Mouse (Mus musculus): ENCODE measurements at regions not wholly inside any gene's neighbourhood (a gene's known extent, or its start where the extent isn't known, plus 50 kb on each side); places are given as distances from the start of the nearest gene placed in this dataset.

DNA sequence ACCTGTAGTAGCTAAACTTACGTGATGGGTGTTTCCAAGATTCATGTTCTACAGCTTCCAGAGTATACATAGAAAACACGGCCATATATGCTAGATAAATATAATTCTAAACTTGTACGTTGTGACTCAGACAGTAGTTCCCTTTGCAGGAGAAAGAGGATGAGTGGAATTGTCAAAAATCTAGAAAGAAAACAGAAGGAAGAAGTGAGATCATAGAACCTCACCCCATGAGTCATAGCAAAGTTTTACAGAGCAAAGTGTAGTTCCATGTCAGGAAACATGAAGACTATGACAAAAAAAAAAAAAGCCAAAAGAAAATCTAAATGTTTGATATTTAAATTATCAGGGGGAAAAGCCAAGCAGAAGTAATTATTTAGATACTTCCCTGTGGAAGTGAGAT, 87.5 kb upstream of the Klf6 start:
- 83% methylated on average over 3 of the region's 3 CpGs for WGBS
- no peaks in the 10 kb centered on the region for H3K27me3 ChIP-seq

DNA sequence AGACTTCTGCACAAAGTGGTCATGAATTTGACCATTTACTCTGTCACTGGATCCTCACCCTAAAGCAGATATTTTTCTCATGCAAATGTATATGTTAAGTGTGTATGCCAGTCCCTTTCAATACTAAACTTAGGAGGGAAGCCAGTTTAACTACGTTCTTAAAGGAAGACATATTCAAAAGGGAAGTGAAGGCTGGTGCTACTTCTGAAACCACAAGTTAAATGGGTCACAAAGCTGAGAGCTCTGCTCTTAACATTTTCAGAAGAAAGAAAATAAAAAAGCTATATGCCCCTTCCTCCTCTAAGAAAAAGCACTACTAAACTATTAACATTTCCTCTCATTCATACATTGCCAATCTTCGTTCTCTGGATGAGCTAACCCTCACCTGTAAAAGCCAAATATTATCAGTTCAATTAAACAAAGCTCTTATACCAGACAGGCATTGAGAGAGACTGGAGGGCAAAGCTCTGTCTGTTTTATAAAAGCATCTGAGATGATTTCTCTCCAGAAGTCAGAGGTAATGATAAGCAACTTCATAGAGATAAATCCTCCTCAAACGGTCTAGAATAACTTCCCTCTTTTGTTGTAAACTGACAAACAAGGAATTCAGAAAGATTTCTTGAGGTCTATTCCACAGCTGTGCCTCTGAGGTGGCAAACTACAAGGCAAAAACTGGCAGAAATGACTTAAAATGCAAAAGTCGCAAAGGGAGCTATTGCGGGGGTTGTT, 82.7 kb upstream of the Klf6 start:
- no peak for ATAC-seq (ENCODE audit: borderline replicate concordance, extremely low read depth, low FRiP score, low TSS enrichment)
- Histone ChIP-seq H3K4me2 (no peak overlapping the region), H3K9ac (no peak overlapping the region), H3K9me3 (no peaks in the 10 kb centered on the region), H3K4me1 (no peaks in the 10 kb centered on the region), H3K27me3 (no peaks in the 10 kb centered on the region), H3K27ac (no peak overlapping the region), H3K4me3 (no peak overlapping the region), H3K36me3 (no peaks in the 10 kb centered on the region)
- WGBS = 57% methylated on average over 5 of the region's 5 CpGs

More for the DNA sequence above, 87.5 kb upstream of the Klf6 start:
- ATAC-seq (ENCODE audit: borderline replicate concordance, extremely low read depth, low FRiP score, low TSS enrichment) = no peak
- H3K27ac ChIP-seq = no peak overlapping the region
- H3K9ac ChIP-seq = no peak overlapping the region
- H3K4me3 ChIP-seq = no peak overlapping the region
- H3K9me3 ChIP-seq = no peaks in the 10 kb centered on the region
- no peaks in the 10 kb centered on the region for H3K36me3 ChIP-seq
- no peak overlapping the region for H3K4me2 ChIP-seq
- 0 out of 2 replicates have a peak, but pooled peaks cover 5% of the 10 kb centered on the region for H3K4me1 ChIP-seq

DNA sequence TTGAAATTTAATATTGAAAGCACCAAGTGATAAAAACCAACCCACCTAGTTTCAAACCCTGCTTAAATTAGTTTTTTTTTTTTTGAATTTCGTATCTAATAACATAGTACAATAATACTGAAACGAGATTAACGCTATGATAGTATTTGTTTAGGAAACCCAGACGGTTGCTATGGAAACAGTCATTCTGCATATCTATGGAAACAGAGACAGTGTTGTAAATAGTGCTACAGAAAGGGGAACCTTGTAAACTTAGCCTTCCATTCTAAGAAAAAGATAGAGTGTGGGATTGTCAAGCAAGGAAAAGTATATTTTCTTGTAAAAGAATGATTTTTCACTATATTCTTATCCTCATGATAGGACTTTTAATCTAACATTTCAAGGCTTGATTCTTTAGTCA, 81.9 kb upstream of the Klf6 start:
- no peaks in the 10 kb centered on the region for H3K9me3 ChIP-seq

DNA sequence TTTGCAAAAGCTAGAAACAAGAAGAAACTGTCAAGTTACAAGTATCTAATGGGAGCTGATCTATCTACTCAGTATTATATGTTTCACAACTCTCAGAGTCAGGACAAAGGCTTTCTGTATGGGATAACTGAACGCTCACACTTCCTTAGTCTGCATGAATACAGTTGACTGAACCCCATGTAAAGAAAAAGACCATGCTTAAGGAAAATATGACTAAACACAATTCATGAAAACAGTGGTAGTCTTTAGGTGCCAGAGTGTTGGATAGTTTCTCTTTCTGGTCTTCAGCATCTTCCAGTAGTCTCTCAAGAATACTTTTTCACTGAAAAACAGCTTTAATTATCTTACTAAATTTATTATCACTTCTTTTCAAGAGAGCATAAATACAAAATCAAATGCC, 78.7 kb upstream of the Klf6 start:
- Histone ChIP-seq H3K36me3 (no peaks in the 10 kb centered on the region), H3K9me3 (no peaks in the 10 kb centered on the region), H3K9ac (no peak overlapping the region), H3K27ac (no peak overlapping the region), H3K4me2 (no peak overlapping the region), H3K27me3 (no peaks in the 10 kb centered on the region), H3K4me1 (no peaks in the 10 kb centered on the region), H3K4me3 (no peak overlapping the region)
- WGBS = 87% methylated on average over 1 of the region's 1 CpGs
- no peak for ATAC-seq (ENCODE audit: borderline replicate concordance, extremely low read depth, low FRiP score, low TSS enrichment)

More for the DNA sequence above, 81.9 kb upstream of the Klf6 start:
- Histone ChIP-seq H3K27me3 (no peaks in the 10 kb centered on the region), H3K4me1 (no peaks in the 10 kb centered on the region), H3K36me3 (no peaks in the 10 kb centered on the region), H3K27ac (no peak overlapping the region), H3K4me2 (no peak overlapping the region), H3K4me3 (no peak overlapping the region), H3K9ac (no peak overlapping the region)
- ATAC-seq (ENCODE audit: borderline replicate concordance, extremely low read depth, low FRiP score, low TSS enrichment) = no peak
- 26% methylated on average over 4 of the region's 4 CpGs for WGBS

DNA sequence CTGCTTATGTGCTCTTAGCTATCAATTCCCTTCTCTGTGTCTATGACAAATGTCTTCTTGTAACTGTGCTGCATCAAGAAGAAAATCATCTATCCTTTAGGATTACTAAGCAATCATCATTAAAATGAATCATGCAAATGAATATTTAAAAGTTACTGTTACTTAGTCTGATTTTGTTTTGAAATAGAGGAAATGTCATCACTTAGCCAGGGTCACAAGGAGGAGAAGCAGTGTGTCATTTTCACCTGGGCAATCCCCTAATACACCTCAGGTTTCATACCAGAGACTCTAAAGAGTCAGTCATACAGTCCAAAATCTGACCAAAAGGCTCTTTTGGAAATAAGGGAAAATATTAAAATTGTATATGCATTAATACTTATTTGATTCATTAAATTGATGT, 74.2 kb upstream of the Klf6 start:
- ATAC-seq (ENCODE audit: borderline replicate concordance, extremely low read depth, low FRiP score, low TSS enrichment) = no peak
- no peak overlapping the region for H3K4me3 ChIP-seq
- H3K27ac ChIP-seq = no peak overlapping the region
- no peaks in the 10 kb centered on the region for H3K4me1 ChIP-seq
- no peak overlapping the region for H3K9ac ChIP-seq
- H3K27me3 ChIP-seq = no peaks in the 10 kb centered on the region
- H3K36me3 ChIP-seq = no peaks in the 10 kb centered on the region
- no peak overlapping the region for H3K4me2 ChIP-seq
- no peaks in the 10 kb centered on the region for H3K9me3 ChIP-seq

DNA sequence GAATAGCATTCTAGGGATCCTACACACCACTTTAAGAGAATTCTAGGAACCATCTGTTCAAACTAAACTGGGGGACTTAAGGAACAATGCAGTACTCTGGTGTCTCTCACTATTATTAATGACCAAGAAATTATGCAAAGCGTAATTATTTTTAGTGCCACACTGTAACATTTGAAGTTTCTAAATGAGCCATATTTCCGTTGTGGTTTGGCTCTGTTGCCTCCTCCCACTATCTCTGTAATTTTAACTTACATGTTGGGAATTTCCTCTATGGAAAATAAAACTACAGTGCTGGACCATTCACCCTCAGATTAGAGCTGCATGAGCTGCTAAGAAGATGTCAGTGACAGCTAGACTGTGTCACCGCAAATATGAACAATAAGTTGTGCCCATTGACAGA, 72.0 kb upstream of the Klf6 start:
- Histone ChIP-seq H3K4me2 (no peak overlapping the region), H3K9me3 (no peaks in the 10 kb centered on the region), H3K4me1 (no peaks in the 10 kb centered on the region), H3K27ac (no peak overlapping the region), H3K27me3 (no peaks in the 10 kb centered on the region), H3K4me3 (no peak overlapping the region), H3K9ac (no peak overlapping the region), H3K36me3 (no peaks in the 10 kb centered on the region)
- WGBS = 64% methylated on average over 3 of the region's 3 CpGs
- no peak for ATAC-seq (ENCODE audit: borderline replicate concordance, extremely low read depth, low FRiP score, low TSS enrichment)

DNA sequence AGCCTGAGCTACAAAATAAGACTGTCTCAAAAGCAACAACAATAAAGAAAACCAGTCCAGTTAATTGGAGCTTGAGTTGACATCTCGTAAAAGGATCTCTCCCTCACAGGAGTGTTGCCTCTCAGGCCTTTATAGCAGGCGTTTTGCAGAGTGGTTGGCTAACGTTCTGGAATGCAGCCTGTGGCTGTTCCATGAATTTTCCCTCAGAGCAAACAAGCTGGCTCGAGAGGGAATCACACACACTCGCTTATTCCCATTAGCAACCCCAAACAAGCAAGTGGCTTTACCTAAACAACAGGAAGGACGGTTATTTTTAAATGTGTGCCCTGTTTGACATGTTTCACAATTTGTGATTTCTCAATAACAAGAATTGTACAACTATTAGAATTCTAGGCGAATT, 59.2 kb upstream of the Klf6 start:
- Histone ChIP-seq H3K4me1 (peaks cover 29% of the 10 kb centered on the region), H3K9me3 (no peaks in the 10 kb centered on the region), H3K27ac (peak overlapping the region; percentile 88), H3K36me3 (no peaks in the 10 kb centered on the region), H3K27me3 (no peaks in the 10 kb centered on the region), H3K4me2 (no peak overlapping the region), H3K9ac (no peak overlapping the region), H3K4me3 (no peak overlapping the region)
- 25% methylated on average over 7 of the region's 7 CpGs for whole genome bisulfite sequencing
- 0 out of 2 replicates have a peak, but pooled peaks have one; percentile 34 for ATAC-seq (ENCODE audit: borderline replicate concordance, extremely low read depth, low FRiP score, low TSS enrichment)

DNA sequence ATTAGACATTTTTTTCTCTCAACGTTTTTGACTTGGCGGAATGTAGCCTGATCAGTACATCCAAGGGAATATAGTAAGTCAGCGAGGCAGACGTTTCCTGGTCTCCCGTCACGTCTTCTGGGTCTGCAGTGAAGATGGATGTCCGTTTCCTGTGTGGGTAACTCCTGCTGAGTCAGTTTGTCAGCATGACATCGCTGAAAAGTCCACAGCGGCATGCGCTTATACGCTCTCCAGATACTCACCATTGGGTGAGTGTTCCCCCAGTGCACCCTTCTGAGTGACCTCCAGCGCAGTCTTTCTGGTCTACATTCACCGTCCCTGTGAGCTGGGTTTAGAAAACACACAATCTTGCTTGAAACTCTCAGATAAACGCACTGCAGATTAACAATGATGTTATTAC, 58.5 kb upstream of the Klf6 start:
- peak; percentile 59; the same call in 1 of the 2 replicates for ATAC-seq (ENCODE audit: borderline replicate concordance, extremely low read depth, low FRiP score, low TSS enrichment)
- H3K9me3 ChIP-seq = no peaks in the 10 kb centered on the region
- H3K4me1 ChIP-seq = peaks cover 29% of the 10 kb centered on the region
- peak overlapping the region; percentile 88 for H3K27ac ChIP-seq
- 37% methylated on average over 14 of the region's 14 CpGs for WGBS
- H3K27me3 ChIP-seq = no peaks in the 10 kb centered on the region
- no peak overlapping the region for H3K9ac ChIP-seq
- H3K36me3 ChIP-seq = no peaks in the 10 kb centered on the region
- peak overlapping the region; percentile 2; the same call in 1 of the 2 replicates for H3K4me2 ChIP-seq
- H3K4me3 ChIP-seq = no peak overlapping the region

DNA sequence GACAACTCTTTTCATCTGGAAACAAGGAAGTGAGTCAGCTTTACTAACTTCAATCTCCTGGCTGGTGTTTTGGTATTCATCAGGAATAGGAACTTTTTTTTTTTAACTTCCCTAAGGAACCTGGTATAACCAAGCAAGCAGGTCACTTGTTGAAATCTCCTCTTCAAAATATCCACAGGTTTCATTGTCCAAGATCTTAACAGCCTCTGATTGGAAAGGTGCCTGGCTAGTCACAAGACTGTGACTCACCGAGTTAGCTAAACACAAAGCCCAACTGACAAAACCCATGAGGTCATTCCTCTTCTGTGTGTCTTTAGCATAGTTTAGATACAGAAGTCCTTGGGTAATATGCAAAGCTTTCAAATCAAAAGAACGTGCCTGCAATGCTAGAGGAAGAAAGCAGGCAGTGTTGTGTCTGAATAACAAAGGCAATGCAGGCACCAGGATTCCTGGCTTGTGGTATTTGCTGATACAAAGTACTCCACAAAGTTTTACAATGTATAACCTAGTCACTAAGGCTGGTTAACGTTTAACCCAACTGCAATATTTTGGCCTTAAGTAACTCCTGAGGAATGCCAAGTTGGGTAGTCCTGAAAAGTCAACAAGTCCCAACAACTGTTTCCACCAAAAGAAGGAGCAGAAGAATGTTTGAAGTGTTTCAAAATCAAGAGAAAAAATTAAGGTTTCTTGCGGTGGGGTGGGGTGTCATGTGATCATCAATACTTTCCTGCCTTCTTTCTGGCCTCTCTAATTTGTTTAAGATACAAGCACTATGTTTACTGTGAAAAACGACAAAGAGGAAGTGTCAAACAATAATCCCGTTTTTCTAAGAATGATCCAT, 57.5 kb upstream of the Klf6 start:
- 16% methylated on average over 6 of the region's 6 CpGs for WGBS
- no peak overlapping the region for H3K4me3 ChIP-seq
- H3K27me3 ChIP-seq = no peaks in the 10 kb centered on the region
- peak overlapping the region; percentile 29; the same call in 1 of the 2 replicates for H3K4me2 ChIP-seq
- ATAC-seq (ENCODE audit: borderline replicate concordance, extremely low read depth, low FRiP score, low TSS enrichment) = peak; percentile 76
- no peaks in the 10 kb centered on the region for H3K9me3 ChIP-seq
- H3K4me1 ChIP-seq = peaks cover 29% of the 10 kb centered on the region
- H3K9ac ChIP-seq = no peak overlapping the region
- H3K27ac ChIP-seq = peak overlapping the region; percentile 88
- no peaks in the 10 kb centered on the region for H3K36me3 ChIP-seq

DNA sequence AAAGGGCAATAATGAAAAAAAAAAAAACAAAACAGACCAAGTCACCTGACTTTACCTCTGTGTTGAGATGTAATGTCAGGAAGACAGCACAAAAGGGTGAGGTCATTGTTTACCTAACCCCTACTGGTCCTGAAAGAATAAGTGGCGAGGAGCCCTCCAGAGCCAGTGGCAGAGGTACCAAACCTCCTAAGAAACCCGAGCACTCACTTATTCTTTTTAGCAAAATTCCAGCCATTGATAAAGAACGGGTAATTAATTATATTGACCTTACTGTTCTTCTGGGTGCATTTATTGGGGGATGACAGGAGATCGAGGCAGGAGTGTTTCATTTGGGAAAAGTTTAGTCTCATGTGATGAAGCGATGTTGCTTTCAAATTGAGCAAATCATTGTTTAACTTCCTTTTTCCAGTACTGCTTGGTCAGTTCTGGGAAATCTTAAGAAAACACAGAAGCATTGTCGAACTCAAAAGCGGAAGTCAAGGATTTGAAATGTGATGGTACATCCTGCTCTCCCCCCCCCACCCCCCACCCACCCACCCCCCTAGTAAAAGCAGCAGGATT, 56.8 kb upstream of the Klf6 start:
- no peak for ATAC-seq (ENCODE audit: borderline replicate concordance, extremely low read depth, low FRiP score, low TSS enrichment)
- H3K4me1 ChIP-seq = peaks cover 29% of the 10 kb centered on the region
- peak overlapping the region; percentile 88 for H3K27ac ChIP-seq
- H3K4me3 ChIP-seq = no peak overlapping the region
- H3K4me2 ChIP-seq = peak overlapping the region; percentile 29; the same call in 1 of the 2 replicates
- no peak overlapping the region for H3K9ac ChIP-seq
- H3K27me3 ChIP-seq = no peaks in the 10 kb centered on the region
- H3K9me3 ChIP-seq = no peaks in the 10 kb centered on the region
- 26% methylated on average over 7 of the region's 7 CpGs for WGBS
- H3K36me3 ChIP-seq = no peaks in the 10 kb centered on the region

DNA sequence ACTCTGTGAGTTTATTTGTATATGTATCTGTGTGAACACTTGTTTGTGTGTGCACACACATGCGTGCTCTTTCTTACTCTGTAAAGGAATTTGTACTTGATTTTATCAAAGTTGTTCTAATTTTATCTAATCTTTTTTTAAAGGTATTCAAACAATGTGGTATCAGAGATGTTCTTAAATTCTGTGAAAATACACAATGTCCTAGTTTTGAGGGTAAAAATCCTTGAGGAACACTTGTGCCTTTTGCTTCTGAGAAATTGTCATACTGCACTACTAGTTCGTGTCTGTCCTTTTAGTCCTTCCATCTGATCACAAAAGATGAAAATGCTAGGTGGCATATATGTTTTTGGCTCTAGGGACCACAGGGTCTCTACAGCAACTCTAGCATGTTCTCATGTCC, 52.9 kb upstream of the Klf6 start:
- Histone ChIP-seq H3K4me1 (peaks cover 12% of the 10 kb centered on the region), H3K4me2 (no peak overlapping the region), H3K4me3 (no peak overlapping the region), H3K9me3 (no peaks in the 10 kb centered on the region), H3K27ac (no peak overlapping the region), H3K27me3 (no peaks in the 10 kb centered on the region), H3K36me3 (no peaks in the 10 kb centered on the region), H3K9ac (no peak overlapping the region)
- ATAC-seq (ENCODE audit: borderline replicate concordance, extremely low read depth, low FRiP score, low TSS enrichment) = no peak
- 52% methylated on average over 2 of the region's 2 CpGs for WGBS

Data from lung, embryonic 15.5 days (tissue).